Mouse (Mus musculus) ES-E14 (cell line): Measurements from ENCODE around the gene Olfr317.

Source experiments
- HCFC1 ChIP-seq: IDR thresholded peaks from 2 replicates; pipeline ENCODE4 v1.6.1; 2012; ENCODE audit warnings: low read length, inconsistent platforms, borderline replicate concordance; ENCODE audit not compliant: insufficient read depth
- MAFK ChIP-seq: IDR thresholded peaks from 2 replicates; pipeline ENCODE4 v1.6.1; 2014; ENCODE audit warnings: mild to moderate bottlenecking, low read depth, low read length, inconsistent platforms; ENCODE audit not compliant: insufficient read depth
- ZNF384 ChIP-seq: IDR thresholded peaks from 2 replicates; pipeline ENCODE4 v1.6.1; 2012; ENCODE audit warnings: low read depth, low read length, inconsistent platforms

DNA sequence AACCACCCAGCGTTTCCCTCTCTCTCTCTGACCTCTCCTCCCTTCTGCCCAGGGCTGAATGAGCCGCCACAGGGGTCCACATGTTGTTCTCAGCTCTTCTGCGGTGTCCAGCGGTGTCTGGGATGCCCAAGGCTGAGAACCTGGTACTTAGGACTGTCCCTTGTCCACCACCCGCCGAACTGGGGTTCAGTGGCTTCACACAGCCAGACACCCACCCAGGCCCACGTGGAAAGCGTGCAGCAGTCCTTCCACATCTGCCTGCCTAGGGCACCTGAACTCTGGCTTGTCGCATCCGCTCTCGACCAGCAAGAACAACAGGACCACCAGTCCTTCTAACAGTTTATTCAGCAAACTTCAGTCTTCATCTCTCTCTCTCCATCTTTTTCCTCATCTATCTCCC lies 29.9 kb downstream of the Olfr317 start:
- TF ChIP-seq MAFK (no peak), HCFC1 (no peak), ZNF384 (no peak)
